Mouse (Mus musculus) small intestine, adult 2 months (tissue): ENCODE data around the gene Gm10272.

Source experiments
- CTCF ChIP-seq: fragments of 200-500 bp; IDR thresholded peaks from 2 replicates; pipeline ENCODE4 v1.5.1; 2012; ENCODE audit warnings: low read depth, mild to moderate bottlenecking, control low read depth, inconsistent platforms, low read length, moderate library complexity, mixed read lengths; ENCODE audit not compliant: insufficient replicate concordance, insufficient read length; ENCODE audit errors: extremely low read depth
- POLR2A ChIP-seq: fragments of 200-500 bp; IDR thresholded peaks from 2 replicates; pipeline ENCODE4 v1.6.1; 2012; ENCODE audit warnings: low read depth, mild to moderate bottlenecking, control low read depth, inconsistent platforms, low read length, moderate library complexity

DNA sequence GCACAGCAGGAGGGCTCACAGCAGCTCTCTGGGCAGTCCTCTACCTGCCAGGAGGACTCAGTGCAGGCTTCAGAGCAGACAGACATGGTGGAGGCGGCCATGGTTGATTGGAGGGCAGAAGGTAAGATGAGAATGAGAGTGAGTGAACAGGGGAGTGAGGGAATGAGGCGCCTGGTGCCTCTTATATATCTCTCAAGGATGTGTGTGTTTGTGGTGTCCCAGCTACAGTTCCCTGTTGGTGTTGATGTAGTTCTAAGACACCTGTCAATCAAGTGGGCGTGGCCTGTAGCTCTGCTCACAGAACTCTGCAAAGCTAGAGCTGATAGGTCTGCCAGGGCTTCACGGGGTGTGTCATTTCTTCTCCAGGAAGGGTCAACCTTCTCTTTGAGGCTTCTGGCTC is 9.3 kb upstream of the Gm10272 start, which contains the start of gene Gm9508:
- TF ChIP-seq CTCF (no peak), POLR2A (no peak)
